Mouse (Mus musculus): Measurements from ENCODE around the gene Cep89.

Cep89 gene

GRCm38 (mm10) chr7:35485126-35485525 lies 88.3 kb downstream of the Cep89 start:
- no peak for DNase-seq (ENCODE audit: low read depth, low spot score)

- DNase-seq (ENCODE audit: low read depth, low spot score) = no peak
These were observed 89.7 kb downstream of the Cep89 start for GRCm38 (mm10) chr7:35486553-35486952.
